Mouse (Mus musculus): ENCODE data around the gene Pla2g3. TPM values are rescaled to one million over a fixed set of nuclear protein-coding genes. Genes with fewer than 3 reads are reported as not detected.

Pla2g3 gene
- polyA plus RNA-seq, 1 experiment = 0.62 TPM

- Histone ChIP-seq H3K36me3 (ENCODE audit: control insufficient read depth, insufficient read depth) (no peaks in the 10 kb centered on the region), H3K27me3 (ENCODE audit: control insufficient read depth, insufficient read depth, insufficient read length) (no peaks in the 10 kb centered on the region), H3K4me2 (ENCODE audit: low read depth) (no peak overlapping the region), H3K4me3 (no peak overlapping the region), H3ac (ENCODE audit: control insufficient read depth, insufficient read length) (no peak overlapping the region), H3K79me2 (ENCODE audit: control insufficient read depth, insufficient read depth) (no peaks in the 10 kb centered on the region)
- TF ChIP-seq SRF (IDR thresholded peaks at IDR 0.05; ENCODE audit: control insufficient read depth, insufficient read length, low read depth) = no peak
- TF ChIP-seq CEBPB (IDR thresholded peaks at IDR 0.05; ENCODE audit: insufficient read depth, poor library complexity, severe bottlenecking) = no peak
- TF ChIP-seq MYOD1 (IDR thresholded peaks at IDR 0.05; ENCODE audit: control insufficient read depth in 1 of 3, insufficient read length in 2 of 3, low read depth in 2 of 3) = no peak
- TF ChIP-seq MYOG (IDR thresholded peaks at IDR 0.05; ENCODE audit: control insufficient read depth in 1 of 3, insufficient read depth in 1 of 3, insufficient read length in 2 of 3, low read depth in 2 of 3) = no peak
- TF ChIP-seq POLR2AphosphoS2 (IDR thresholded peaks at IDR 0.05; ENCODE audit: insufficient read length, low read depth) = no peak
- no peak for TF ChIP-seq POLR2A (IDR thresholded peaks at IDR 0.05; ENCODE audit: insufficient read length, low read depth)
- TF ChIP-seq E2F4 (IDR thresholded peaks at IDR 0.05; ENCODE audit: insufficient read depth) = no peak
- no peak for TF ChIP-seq TCF12 (IDR thresholded peaks at IDR 0.05; ENCODE audit: insufficient read depth, poor library complexity, severe bottlenecking)
- TF ChIP-seq USF1 (IDR thresholded peaks at IDR 0.05; ENCODE audit: low read depth) = no peak
- no peak for TF ChIP-seq TCF3 (IDR thresholded peaks at IDR 0.05; ENCODE audit: insufficient read length, low read depth)
- no peak for TF ChIP-seq MAX (IDR thresholded peaks at IDR 0.05; ENCODE audit: low read depth)
- TF ChIP-seq REST (IDR thresholded peaks at IDR 0.05; ENCODE audit: insufficient read depth, insufficient read length) = no peak
Observed at GRCm38 (mm10) chr11:3489036-3489435, 952 bp downstream of the Pla2g3 start.

- Histone ChIP-seq H3K36me3 (ENCODE audit: control insufficient read depth, insufficient read depth) (no peaks in the 10 kb centered on the region), H3ac (ENCODE audit: control insufficient read depth, insufficient read length) (no peak overlapping the region), H3K4me3 (no peak overlapping the region), H3K79me2 (ENCODE audit: control insufficient read depth, insufficient read depth) (no peaks in the 10 kb centered on the region), H3K27me3 (ENCODE audit: control insufficient read depth, insufficient read depth, insufficient read length) (no peaks in the 10 kb centered on the region), H3K4me2 (ENCODE audit: low read depth) (no peak overlapping the region)
- TF ChIP-seq REST (IDR thresholded peaks at IDR 0.05; ENCODE audit: insufficient read depth, insufficient read length) (no peak), MYOG (IDR thresholded peaks at IDR 0.05; ENCODE audit: control insufficient read depth in 1 of 3, insufficient read depth in 1 of 3, insufficient read length in 2 of 3, low read depth in 2 of 3) (peak in 2 of 3 experiments; percentile 40 to 85), TCF12 (IDR thresholded peaks at IDR 0.05; ENCODE audit: insufficient read depth, poor library complexity, severe bottlenecking) (peak; percentile 34), SRF (IDR thresholded peaks at IDR 0.05; ENCODE audit: control insufficient read depth, insufficient read length, low read depth) (no peak), MAX (IDR thresholded peaks at IDR 0.05; ENCODE audit: low read depth) (no peak), MYOD1 (IDR thresholded peaks at IDR 0.05; ENCODE audit: control insufficient read depth in 1 of 3, insufficient read length in 2 of 3, low read depth in 2 of 3) (peak in 1 of 3 experiments; percentile 73), TCF3 (IDR thresholded peaks at IDR 0.05; ENCODE audit: insufficient read length, low read depth) (no peak), CEBPB (IDR thresholded peaks at IDR 0.05; ENCODE audit: insufficient read depth, poor library complexity, severe bottlenecking) (no peak), POLR2AphosphoS2 (IDR thresholded peaks at IDR 0.05; ENCODE audit: insufficient read length, low read depth) (no peak), E2F4 (IDR thresholded peaks at IDR 0.05; ENCODE audit: insufficient read depth) (no peak), USF1 (IDR thresholded peaks at IDR 0.05; ENCODE audit: low read depth) (no peak), POLR2A (IDR thresholded peaks at IDR 0.05; ENCODE audit: insufficient read length, low read depth) (no peak)
Observed at GRCm38 (mm10) chr11:3492748-3493147, 4.7 kb downstream of the Pla2g3 start.

- Histone ChIP-seq H3K4me2 (ENCODE audit: low read depth) (no peak overlapping the region), H3K36me3 (ENCODE audit: control insufficient read depth, insufficient read depth) (no peaks in the 10 kb centered on the region), H3ac (ENCODE audit: control insufficient read depth, insufficient read length) (no peak overlapping the region), H3K4me3 (no peak overlapping the region), H3K27me3 (ENCODE audit: control insufficient read depth, insufficient read depth, insufficient read length) (no peaks in the 10 kb centered on the region), H3K79me2 (ENCODE audit: control insufficient read depth, insufficient read depth) (no peaks in the 10 kb centered on the region)
- no peak for TF ChIP-seq TCF3 (IDR thresholded peaks at IDR 0.05; ENCODE audit: insufficient read length, low read depth)
- no peak for TF ChIP-seq CEBPB (IDR thresholded peaks at IDR 0.05; ENCODE audit: insufficient read depth, poor library complexity, severe bottlenecking)
- TF ChIP-seq SRF (IDR thresholded peaks at IDR 0.05; ENCODE audit: control insufficient read depth, insufficient read length, low read depth) = no peak
- TF ChIP-seq MAX (IDR thresholded peaks at IDR 0.05; ENCODE audit: low read depth) = no peak
- TF ChIP-seq POLR2A (IDR thresholded peaks at IDR 0.05; ENCODE audit: insufficient read length, low read depth) = no peak
- no peak for TF ChIP-seq MYOD1 (IDR thresholded peaks at IDR 0.05; ENCODE audit: control insufficient read depth in 1 of 3, insufficient read length in 2 of 3, low read depth in 2 of 3)
- TF ChIP-seq TCF12 (IDR thresholded peaks at IDR 0.05; ENCODE audit: insufficient read depth, poor library complexity, severe bottlenecking) = no peak
- TF ChIP-seq E2F4 (IDR thresholded peaks at IDR 0.05; ENCODE audit: insufficient read depth) = no peak
- TF ChIP-seq POLR2AphosphoS2 (IDR thresholded peaks at IDR 0.05; ENCODE audit: insufficient read length, low read depth) = no peak
- TF ChIP-seq USF1 (IDR thresholded peaks at IDR 0.05; ENCODE audit: low read depth) = no peak
- TF ChIP-seq REST (IDR thresholded peaks at IDR 0.05; ENCODE audit: insufficient read depth, insufficient read length) = no peak
- TF ChIP-seq MYOG (IDR thresholded peaks at IDR 0.05; ENCODE audit: control insufficient read depth in 1 of 3, insufficient read depth in 1 of 3, insufficient read length in 2 of 3, low read depth in 2 of 3) = no peak
Observed at GRCm38 (mm10) chr11:3494857-3495256, 6.8 kb downstream of the Pla2g3 start.

DNA sequence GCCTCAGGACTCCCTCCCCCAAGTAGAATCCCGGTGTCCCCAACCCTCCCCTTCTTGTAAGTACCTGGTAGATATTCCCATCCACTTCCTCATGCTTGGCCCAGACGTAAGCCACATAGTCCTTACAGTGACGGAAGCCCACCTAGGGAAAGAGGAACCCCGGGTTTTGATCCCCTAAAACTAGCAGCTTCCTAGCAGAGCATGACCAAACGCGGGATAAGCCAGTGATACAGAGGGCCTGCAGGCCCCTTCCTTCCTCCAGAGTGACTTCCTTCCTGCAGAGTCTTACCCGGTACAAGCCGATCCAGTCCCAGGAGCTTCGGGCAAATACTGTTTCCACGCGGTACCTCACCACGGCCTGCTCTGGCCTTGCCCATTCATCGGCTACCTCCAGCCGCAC lies 7.4 kb downstream of the Pla2g3 start:
- Histone ChIP-seq H3K36me3 (ENCODE audit: control insufficient read depth, insufficient read depth) (no peaks in the 10 kb centered on the region), H3K27me3 (ENCODE audit: control insufficient read depth, insufficient read depth, insufficient read length) (no peaks in the 10 kb centered on the region), H3K4me3 (no peak overlapping the region), H3K79me2 (ENCODE audit: control insufficient read depth, insufficient read depth) (no peaks in the 10 kb centered on the region), H3K4me2 (ENCODE audit: low read depth) (no peak overlapping the region), H3ac (ENCODE audit: control insufficient read depth, insufficient read length) (no peak overlapping the region)
- TF ChIP-seq CEBPB (IDR thresholded peaks at IDR 0.05; ENCODE audit: insufficient read depth, poor library complexity, severe bottlenecking) = no peak
- TF ChIP-seq MYOG (IDR thresholded peaks at IDR 0.05; ENCODE audit: control insufficient read depth in 1 of 3, insufficient read depth in 1 of 3, insufficient read length in 2 of 3, low read depth in 2 of 3) = no peak
- no peak for TF ChIP-seq USF1 (IDR thresholded peaks at IDR 0.05; ENCODE audit: low read depth)
- no peak for TF ChIP-seq MAX (IDR thresholded peaks at IDR 0.05; ENCODE audit: low read depth)
- TF ChIP-seq TCF12 (IDR thresholded peaks at IDR 0.05; ENCODE audit: insufficient read depth, poor library complexity, severe bottlenecking) = no peak
- TF ChIP-seq POLR2A (IDR thresholded peaks at IDR 0.05; ENCODE audit: insufficient read length, low read depth) = no peak
- no peak for TF ChIP-seq MYOD1 (IDR thresholded peaks at IDR 0.05; ENCODE audit: control insufficient read depth in 1 of 3, insufficient read length in 2 of 3, low read depth in 2 of 3)
- no peak for TF ChIP-seq E2F4 (IDR thresholded peaks at IDR 0.05; ENCODE audit: insufficient read depth)
- TF ChIP-seq SRF (IDR thresholded peaks at IDR 0.05; ENCODE audit: control insufficient read depth, insufficient read length, low read depth) = no peak
- no peak for TF ChIP-seq REST (IDR thresholded peaks at IDR 0.05; ENCODE audit: insufficient read depth, insufficient read length)
- no peak for TF ChIP-seq POLR2AphosphoS2 (IDR thresholded peaks at IDR 0.05; ENCODE audit: insufficient read length, low read depth)
- TF ChIP-seq TCF3 (IDR thresholded peaks at IDR 0.05; ENCODE audit: insufficient read length, low read depth) = no peak

Measured in myocyte (in vitro differentiated cells).